Mouse (Mus musculus) gastrocnemius, adult 18-20 months (tissue): ENCODE results near the gene Tbxa2r. TPM values are rescaled to one million over a fixed set of nuclear protein-coding genes. Genes with fewer than 3 reads are reported as not detected.

Experiments used
- DNase-seq: peaks from one replicate; pipeline ENCODE4 v3.0.0; 2021; ENCODE audit warnings: low spot score
- long read RNA-seq, 2 experiments: library from polyadenylated mRNA; stranded (forward); transcript quantifications; one replicate each; pipeline ENCODE4 v2.0.0; 2021
- total RNA-seq, 2 experiments: library from RNA; stranded (reverse); gene quantifications; 2 replicates each; pipeline ENCODE4 v1.2.3; 2021

Tbxa2r gene
- under 1 TPM; 0.16 to 0.55 TPM for total RNA-seq
- long read RNA-seq, experiment 1, partial matches to known transcripts: 0 of 1 reads
- long read RNA-seq, experiment 1, other reads (novel, unspliced or antisense): 0 of 1 reads
- long read RNA-seq, experiment 2: 0 reads

DNA sequence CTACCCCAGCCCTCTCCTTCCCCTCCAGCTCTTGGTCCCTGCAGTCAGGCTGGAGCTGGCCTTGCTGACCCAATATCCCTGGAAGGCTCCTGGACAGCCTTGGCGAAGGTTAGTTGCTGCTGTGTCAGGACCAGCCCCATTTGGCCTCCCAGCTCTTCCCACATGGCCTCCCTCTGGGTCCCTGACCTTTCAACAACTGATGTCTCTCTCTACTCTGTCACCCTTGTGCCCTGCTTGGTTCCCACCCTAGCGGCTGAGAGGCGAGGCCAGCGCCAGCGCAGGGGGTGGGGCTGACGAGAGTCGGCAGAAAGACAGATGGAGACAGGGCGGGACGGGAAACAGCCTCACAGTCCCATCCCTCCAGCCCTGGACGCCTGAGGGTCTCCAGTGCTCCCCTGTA, at the start of gene Tbxa2r:
Gene Tbxa2r (plus strand): TSS at position 346 of the 400 bp plus-strand sequence.
- peak; percentile 48 for DNase-seq

DNA sequence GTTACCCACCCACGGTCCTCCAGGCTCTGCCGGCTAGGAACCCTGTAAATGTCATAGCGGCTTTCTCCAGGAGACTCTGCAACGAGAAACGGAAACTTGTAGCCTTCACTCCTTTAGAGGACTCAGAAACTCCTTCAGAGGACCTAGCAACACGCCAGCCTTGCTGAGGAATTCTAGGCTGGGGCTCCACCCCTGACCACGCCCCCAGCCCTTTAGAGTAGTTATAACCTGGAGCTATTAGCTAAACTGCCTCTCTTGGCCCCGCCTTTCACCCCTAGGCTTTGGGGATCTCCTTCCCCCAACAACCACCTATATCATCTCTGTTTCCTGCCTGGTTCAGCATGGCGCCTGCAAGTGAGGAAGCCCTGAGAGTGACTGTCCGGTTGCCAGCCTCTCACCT, 49.0 kb upstream of the Tbxa2r start:
- no peak for DNase-seq

DNA sequence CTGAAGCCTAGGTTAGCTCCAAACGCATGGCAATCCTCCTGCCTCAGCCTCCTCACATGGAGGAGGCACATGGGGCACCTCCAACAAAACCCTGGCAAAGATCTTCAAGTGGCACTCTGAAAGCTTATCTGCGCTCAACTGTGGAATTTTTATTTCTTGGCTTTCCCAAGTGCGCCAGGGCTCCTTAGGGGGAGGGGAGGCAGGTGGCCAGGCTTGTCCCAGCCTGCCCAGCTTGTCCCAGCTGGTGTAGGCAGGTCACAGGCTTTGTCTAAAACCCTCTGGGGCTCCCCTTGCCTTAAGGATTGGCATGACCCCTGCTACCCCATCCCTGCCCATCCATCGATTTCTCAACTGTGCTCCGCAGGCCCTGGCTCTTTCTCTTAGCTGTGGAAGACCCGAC, 44.3 kb upstream of the Tbxa2r start:
- no peak for DNase-seq

DNA sequence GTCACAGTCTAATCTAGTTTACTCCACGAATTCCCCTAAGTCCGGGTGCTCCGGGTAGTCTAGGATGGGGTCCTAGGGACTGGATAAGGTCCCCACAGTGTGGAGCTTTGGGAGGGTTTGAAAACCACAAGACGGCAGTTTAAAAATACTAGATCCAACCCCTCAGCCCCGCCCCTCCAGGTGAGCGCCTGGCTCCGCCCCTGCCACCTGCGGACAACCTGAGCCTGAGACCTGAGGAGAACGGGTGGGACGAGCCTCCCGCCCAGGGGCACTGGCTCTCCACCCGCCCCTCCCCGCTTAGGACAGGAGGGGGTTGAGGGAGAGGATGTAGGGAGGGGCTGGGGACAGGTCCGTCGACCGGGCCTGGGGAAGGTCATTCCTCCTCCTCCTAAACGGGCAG, 43.8 kb upstream of the Tbxa2r start:
- no peak for DNase-seq

DNA sequence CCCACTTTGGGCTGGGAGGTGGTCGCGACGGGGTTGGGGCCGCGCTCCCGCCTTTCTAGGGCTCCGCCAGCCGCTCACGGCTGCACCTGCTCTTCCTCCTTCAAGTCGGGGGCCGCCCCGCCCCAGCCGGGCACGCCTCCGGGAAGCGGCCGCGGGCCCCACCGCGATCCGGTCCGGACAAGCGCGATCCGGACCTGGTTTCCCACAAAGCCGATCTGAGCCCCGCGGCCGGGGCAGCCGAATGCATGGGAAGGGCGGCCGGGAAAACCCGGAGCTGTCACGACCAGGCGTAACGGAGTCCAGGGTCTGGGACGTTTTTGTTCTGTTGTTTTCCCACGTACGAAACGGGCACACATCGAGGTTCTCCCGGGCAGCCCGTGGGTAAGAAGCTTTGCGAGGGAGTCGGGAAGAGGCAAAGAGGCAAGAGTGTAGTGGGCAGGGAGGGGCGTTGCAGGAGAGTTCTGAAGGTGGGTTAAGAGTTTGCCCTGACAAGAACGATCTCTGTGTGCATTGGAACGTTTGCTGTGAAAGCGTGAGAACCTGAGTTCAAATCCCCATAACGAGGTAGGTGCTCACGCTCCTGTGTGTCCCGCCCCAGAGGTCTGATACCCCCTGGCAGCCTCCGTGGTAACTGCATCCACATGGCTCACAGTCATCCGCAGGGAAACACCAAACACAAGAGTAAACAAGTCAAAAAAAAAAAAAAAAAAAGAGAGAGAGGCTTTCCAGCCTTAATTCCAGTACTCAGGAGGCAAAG, 42.7 kb upstream of the Tbxa2r start:
- DNase-seq: peak; percentile 87

DNA sequence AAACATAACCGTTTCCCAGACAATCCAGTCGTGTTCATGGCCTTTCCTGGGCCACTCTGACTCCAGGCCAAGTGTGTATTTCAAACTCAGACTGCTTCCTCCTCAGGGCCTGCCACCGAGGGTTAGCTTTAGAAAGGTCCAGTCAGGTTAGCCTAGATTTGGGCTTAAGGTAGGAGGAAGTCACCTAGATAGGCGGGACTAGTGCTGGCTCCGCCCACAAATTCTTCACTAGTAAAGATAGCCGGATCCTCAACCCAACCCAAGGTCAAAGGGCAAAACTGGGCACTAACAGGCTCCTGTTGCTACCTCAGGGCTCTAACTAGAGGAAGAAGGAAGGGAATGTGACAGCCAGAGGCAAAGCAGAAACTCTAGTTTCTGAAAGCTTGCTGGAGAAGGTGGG, 41.9 kb upstream of the Tbxa2r start:
- no peak for DNase-seq

DNA sequence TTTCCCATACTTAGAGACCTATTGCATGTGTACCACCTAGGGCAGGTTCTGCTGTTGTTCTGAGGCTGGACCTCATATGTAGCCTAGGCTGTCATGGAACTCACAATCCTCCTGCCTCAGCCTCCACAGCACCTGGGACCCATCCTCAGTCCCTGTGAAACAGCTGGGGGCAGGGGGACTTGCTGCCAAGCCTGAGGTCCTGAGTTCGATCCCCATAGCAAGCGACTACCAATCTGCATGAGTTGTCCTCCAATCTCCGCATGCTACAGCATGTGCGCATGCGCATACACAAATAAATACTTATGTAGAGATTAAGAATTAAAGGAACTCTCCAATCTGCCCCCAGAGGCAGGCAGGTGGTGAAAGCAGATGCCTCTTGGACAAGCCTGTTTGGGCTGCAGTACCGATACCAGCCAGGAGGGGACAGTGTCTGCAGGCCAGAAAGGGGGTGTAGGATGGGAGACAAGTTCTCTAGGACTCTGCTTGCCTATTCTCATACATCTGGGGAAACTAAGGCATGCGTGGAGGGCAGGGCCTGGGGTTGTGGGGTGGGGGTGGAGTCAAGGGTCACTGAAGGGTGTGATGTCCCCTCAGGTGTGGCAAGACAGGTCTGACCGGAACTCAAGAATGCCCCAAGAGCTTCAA, 40.9 kb upstream of the Tbxa2r start:
- DNase-seq: peak; percentile 41

DNA sequence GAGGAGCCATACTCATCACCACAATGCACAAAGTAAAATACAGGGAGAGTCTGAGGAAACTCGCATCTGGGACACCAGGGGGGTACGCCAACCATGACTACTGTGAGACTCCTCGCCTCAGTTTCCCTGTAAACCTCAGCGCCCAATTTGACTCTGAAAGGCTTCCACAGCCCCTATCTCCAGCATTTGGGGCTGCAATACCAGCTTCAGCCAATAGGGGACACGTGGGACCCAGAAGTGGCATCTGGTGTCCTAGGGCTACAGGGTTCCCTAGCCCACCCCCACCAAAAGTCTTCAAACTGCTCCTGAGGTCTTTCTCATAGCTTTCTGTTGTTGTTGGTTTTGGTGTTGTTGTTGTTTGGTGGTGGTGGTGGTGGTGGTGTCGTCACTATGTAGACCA, 39.9 kb upstream of the Tbxa2r start:
- DNase-seq: no peak

DNA sequence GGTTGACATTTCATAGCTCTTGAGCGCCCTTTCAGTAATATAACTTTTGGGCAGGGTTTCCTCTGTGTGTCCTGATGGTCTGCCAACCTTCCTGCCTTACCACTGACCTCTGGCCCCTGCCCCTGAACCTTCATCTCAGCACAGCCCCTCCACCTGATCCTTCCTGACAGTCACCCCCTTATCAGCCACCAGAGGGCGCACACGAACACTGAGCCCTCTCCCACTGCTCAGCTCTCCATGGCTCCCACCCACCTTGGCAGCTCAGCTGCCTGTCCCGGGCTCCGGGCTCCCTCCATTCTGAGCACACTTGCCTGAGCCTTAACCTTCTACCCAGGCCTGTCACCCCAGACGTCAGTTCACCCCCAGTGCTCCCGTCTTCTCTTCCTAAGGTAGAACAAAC, 39.3 kb upstream of the Tbxa2r start:
- peak; percentile 69 for DNase-seq

DNA sequence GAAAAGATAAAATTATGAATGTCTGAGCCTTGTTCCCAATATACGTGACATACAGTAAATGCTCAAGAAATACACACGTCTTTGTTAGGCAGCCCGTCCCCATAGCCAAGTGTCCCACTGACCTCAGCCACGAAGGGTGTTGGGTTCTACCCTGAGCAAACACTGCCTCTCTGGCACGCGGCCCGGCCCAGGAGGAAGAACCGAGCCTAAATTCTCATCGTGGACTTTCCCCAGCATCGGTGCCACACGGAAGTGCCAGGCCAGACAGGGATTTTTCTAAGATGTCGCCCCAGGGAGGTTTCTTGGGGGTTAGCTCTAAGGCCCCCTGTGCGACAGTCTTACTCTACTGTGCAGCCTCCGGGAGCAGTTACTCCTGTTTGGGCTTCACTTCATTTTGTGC, 38.7 kb upstream of the Tbxa2r start:
- DNase-seq: no peak

DNA sequence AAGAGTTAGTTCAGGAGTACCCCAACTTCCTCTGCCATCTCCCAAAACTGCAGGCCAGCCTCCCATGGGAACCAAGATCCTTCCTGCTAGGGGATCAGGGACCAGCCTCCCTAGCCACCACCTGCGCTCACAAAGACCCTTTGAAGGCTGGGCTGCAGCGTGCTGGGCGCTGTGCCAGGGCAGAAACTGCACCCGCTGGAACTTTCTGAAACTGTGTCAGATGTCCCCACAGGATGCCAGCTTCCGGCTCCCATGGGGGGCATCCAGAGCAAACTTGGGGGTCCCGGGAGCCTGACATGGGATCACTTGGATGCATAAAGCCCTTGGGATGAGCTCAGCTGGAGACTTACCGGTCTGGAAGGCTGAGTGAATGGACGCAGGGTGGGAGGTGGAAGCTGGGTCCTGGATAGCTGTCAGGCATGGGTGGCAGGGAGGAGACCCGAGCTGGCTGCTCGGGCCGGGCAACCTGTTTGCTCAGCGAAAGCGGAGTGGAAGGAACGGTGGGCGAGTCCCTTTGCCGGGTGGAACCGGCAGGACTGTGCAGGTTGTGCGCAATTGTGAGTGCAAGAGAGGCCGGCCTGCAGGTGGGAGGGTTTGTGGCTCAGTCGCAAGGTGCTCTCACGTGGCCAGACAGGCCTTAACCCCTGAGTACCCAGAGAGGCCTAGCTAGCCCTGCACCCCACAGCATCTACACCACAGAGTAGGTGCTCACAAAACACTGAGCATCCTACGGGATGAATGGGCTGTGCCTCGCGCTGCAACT, 37.7 kb upstream of the Tbxa2r start:
- no peak for DNase-seq

DNA sequence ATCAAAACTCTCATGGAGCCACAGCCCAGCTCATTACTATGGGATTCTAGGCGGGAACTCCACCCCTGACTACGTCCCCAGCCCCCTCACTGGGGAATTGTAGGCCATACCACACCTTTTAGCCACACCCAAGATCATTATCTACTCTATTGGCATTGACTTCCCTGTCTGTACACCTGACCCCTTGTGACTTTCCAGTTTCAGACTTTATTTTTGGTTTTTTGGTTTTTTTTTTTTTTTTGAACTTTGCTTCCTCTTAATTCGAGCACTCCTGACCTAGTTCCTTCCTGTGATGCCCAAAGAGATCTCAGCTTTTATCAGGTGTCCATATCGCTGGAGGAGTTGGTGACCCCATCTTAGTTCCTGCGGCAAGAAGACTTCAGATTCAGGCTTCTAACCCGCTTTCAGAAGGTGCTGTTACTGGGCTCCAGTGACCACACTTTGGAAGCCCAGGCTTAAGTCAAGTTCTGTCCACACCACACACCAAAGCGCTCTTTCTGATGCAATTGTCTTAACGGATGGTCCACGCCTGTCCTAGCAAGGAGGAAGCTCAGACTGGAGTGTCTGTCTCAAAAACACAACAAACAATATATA, 36.9 kb upstream of the Tbxa2r start, which contains the start of gene Tjp3:
Gene Tjp3 (minus strand): TSS at position 71 of the 594 bp plus-strand sequence.
- no peak for DNase-seq

DNA sequence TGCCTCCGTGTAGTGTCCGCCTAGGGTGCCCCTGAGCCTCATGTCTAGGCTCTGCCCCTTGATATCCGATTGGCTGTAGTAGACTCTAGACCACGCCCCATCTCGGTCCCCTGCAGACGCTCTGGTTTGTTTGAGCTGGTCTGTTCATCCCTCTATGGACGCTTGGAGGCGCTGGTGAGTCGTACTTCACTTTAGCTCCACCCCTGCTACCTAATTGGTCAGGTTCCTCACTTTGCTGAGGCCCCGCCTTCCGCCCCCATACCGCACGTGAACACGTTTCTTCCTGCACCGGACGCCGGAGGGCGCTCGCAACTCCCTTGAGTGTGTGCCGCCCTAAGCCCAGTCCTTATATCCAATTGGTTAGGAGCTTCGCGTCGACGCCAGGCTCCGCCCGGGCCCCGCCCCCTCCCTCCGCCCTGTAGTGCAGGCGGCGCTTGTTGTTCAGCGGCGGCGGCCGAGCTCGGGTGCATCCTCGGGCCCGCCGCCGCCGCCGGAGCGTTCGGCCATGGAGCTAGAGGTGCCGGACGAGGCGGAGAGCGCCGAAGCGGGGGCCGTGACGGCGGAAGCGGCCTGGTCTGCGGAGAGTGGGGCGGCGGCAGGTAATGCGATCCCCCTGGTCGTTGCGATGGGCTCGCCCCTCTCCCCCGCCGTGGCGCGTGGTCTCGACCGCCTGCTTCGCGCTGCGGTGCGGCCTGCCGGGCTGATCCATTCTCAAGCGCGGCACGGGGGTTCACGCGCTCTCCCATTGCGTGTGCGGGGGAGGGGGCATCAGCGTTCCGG, 35.8 kb upstream of the Tbxa2r start, which contains the start of gene Pip5k1c:
Gene Pip5k1c (plus strand): TSS at position 410 of the 780 bp plus-strand sequence.
- DNase-seq: peak; percentile 99

DNA sequence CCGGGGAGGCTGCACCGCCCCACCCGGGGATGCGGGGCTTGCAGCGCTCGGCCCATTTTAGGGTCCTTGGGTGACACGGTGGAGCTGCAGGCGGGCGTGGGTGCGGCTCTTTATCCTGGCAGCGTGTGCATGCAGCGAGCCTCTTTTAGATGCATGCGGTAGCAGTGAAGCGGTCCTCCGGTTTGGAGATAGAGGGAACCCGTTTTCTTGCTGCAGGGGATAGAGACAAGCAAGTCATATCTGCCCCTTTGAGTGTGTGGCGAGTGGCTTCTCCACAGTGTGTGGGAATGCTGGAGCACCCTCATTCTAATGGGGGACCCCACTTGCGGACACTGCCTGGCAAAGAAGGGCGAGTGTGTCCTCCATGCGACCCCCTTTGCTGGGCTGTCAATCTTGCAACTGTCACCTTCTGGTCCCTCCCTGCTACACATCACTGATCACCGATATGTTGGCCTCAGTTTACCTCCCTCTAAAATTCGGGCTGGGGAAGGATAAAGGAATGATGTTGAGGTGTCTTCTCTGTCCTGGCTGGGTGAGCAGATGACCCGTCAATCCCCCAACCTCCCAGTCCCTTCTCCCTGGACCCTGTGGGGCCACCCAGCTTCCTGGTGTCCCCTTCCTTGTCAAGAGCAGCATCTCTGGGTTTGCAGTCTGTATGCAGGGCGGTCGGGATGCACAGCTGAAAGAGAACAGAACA, 35.0 kb upstream of the Tbxa2r start:
- DNase-seq: no peak

DNA sequence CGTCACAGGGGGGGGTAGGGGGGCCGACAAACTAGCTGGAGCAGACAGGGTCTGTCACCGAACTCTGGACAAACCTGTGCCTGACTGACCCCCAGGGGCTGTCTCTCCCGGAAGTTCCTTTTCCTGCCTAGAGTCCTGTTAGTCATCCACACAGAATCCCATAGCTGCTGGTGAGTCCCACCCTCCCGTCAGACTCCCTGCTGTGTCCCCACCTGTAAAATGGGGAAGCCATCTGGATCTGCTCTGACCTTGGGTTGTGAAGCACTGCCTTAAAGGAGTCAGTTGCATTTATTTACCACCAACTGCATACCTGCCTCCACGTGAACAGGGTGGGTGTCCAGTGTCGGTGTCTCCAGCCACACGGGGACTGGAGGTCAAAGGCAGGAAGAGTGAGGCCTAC, 34.1 kb upstream of the Tbxa2r start:
- no peak for DNase-seq

DNA sequence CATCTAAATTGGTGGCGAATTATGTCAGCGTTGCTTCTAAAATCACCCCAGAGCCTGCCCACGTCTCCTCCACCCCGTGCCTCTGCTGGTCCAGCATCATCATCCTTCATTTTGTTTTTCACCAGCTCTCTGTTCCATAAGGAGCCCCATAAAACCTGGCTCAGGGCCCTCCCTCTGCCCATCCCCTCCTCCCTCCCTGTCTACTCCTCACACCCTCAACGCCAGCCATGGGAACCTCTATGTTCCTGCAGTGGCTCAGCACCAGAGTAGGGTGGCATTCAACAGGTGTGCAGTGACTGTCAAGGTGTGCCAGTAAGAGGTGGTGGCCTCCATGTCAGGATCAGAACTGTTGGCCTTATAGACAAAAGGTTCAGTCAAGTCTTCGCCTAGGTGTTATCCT, 33.3 kb upstream of the Tbxa2r start:
- DNase-seq: no peak

DNA sequence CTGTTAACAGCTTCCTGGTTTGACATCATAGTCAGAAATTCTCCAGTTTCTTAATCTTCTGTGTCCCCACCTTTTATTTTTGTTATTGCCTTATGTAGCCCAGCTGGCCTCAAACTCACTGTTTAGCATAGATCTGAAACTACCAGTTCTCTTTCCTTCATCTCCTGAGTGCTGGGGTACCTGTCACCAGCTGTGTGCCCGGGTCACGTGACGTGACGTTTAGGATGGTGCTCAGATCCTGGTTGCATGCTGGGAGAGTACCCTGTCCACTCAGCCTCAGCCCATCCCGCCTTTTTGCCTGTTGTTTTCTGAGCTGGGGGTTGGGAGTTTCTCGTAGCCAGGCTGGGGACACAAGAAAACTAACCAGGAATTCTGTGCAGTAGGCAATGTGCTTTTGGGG, 31.3 kb upstream of the Tbxa2r start:
- no peak for DNase-seq

DNA sequence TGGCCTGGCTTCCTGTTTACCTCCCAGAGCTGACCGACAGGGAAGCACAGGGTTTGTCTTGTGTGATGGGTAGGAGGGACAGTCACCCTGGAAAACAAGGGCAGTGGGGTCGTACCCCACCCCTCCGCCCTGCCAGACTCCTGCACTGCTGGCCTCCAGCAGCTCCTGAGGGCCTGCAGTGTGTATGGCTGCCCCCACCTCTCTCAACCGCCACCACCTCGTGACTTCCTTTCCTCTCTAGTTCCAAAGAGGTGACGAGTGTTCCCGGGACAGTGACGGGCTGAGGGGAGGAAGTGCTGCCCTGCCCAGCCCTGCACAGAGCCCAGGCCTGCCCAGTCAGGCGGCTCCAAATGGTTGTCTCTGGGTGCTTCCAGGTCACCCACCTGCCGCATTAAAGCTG, 30.7 kb upstream of the Tbxa2r start:
- peak; percentile 51 for DNase-seq

DNA sequence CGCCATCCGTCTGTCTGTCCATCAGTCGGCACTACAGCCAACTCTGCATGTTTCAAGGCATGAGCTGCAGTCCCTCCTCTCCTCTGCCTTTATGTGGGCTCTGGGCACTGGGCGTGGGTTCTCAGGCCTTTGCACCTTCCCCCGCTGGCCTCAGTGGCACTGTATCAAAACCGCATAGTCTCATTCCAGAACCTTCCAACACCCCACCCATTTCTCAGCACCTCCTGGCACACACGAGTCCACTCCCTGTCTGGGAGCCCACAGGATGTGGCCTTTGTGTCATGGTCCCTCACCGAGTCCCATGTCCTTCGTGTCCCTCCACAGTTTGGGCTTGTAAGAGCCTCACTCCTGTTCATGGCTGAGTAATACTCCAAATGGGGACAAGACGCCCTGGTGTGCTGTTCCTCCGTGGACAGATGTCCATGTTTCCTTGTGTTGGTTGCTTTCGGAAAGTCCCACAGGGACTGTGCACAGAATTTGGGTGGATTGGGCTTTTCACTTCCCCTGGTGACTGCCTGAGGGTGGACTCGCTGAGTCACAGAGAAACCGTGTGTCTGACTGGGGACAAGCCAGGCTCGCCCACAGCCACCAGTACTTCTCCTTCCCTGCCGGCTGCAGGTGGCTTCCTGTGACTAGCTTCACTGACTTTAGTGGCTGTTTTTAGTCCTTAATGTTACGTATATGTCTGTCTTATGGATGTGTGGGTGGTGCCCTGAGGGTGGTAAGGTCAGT, 30.0 kb upstream of the Tbxa2r start:
- DNase-seq: no peak
